Mouse (Mus musculus) left cerebral cortex, postnatal 36 days (tissue): Measurements from ENCODE around the gene Clint1. TPM values are rescaled to one million over a fixed set of nuclear protein-coding genes. Genes with fewer than 3 reads are reported as not detected.
A peak's percentile ranks its signal among the peaks of the same experiment; 100 is the strongest.

Experiments used
- DNase-seq, 2 experiments: peaks; one replicate each; pipeline ENCODE4 v3.0.0; 2021 to 2022; ENCODE audit warnings: low spot score in 2 of 2, mixed read lengths in 1 of 2
- intact Hi-C: fragments of 180-260 bp; cut with DNase I; formaldehyde crosslinking; loops from one replicate; pipeline ENCODE4 v1.15.1; 2025
- total RNA-seq, 2 experiments: library from RNA; stranded (reverse); gene quantifications; 2 replicates each; pipeline ENCODE4 v1.2.3; 2021

Clint1 gene
- total RNA-seq, 2 experiments from 2014 or later, result 48.6 to 55.2 TPM

DNA sequence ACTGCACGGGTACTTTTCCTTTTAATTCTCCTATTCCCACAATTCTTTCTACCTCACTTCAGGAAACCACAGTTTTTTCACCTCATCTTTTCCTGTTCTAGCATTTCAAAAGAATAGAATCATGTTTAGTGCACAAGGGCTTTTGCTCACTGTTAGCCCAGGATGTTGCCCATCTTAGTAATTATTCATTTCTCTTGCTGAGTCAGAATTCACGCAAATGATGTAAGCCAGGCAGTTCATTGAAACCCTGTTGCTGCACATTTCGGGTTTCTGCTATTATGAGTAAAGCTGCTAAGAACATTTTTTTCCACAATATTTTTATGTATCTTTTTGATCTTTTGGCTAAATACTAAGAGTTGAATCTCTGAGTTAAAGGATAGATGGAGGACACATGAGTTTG is 11.5 kb upstream of the Clint1 start:
- DNase-seq, result no peak
- intact Hi-C loops, result no loop called here

DNA sequence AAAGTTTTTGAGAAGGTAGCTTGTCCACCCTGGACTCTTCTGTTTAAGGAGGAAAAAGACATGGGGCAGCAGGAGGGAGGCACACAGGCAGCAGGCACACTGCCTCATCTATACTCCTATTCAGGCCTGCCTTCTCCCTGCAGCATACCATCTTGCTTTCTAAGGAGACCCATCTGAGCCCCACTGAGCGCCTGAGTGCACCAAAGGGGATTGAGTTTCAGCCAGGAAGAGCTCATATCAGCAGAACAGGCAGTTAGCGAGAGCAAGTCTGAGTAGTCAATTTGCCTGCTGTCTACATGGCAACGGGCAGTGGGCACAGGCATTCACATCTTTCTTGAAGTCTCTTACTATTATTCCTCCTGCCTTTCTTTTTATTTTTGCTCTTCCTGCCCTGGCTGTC is 5.8 kb upstream of the Clint1 start:
- DNase-seq, result no peak
- intact Hi-C loops, result no loop called here

DNA sequence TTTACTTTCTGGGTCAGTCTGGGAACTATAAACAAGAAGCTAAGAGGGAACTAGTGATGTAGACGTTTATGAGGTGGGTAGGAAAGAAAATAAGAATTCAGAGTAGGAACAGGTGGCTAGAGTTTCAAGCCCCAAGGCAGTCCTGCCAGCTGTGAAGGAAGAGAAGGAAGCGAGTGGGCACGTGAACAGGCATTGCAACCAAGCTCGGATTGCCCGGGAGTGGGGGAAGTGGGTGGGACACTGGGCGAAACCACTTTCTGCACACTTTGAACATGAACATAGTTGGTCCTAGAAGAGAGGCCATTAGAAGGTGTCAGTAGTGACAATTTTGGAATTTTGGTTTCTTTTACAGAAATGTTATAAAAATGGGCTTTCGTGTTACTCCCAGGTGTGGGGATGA is 4.3 kb upstream of the Clint1 start:
- intact Hi-C loops, result no loop called here

DNA sequence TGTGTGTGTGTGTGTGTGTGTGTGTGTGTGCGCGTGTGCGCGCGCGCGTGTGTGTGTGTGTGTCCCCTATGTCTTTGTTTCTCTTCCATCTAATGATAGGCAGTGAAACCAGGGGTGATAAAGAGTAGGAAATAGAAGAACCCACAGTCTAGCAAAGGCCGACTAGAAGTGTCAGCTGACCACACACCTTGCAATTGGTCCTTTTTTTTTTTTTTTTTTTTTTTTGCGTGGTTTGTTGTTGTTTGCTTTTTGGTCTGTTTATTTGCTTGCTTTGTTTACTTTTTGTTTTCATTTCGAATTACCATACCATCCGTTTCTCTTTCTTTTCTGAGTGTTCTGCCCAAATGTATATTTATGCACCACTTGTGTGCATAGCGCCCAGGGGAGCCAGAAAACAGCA is 3.6 kb upstream of the Clint1 start:
- intact Hi-C loops, result no loop called here
- DNase-seq, result no peak

More for the DNA sequence above, 4.3 kb upstream of the Clint1 start:
- no peak for DNase-seq

DNA sequence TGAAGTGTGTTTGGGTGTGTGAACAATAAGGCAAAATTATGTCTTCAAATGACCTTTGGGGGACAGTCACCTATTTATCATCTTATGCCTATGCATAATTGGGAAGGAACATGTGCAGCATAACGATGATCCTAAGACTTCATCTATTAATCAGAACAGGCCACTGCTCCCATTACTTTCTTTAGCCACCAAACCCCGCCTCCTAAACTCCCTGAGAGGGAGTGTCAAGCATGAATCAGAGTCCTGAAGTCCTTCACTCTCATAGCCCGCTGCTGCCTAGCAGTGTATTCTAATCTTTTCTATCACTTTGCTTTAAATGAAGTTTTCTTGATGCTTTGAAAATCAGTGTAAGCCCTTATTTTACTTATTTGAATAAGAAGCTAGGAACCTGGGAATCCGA is 2.6 kb upstream of the Clint1 start:
- DNase-seq, result no peak
- intact Hi-C loops, result no loop called here

DNA sequence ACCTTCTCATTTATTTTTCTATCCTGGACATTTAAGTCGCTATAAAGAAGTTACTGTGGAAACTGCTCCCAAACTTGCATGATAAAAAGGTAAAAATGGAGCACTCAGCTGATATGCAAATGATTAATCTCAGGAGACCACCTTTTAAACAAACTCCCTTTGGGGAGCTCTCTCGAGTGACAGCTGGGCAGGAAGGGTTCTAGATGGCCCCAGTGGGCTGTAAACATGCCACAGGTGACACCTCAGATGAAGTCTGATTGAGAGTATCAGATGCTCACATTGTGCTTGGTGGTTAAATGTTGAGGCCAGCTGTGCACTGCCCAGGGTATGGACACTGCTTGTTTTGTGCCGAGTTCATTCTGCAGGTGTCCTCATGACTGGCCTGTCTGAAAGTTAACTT is 2.0 kb upstream of the Clint1 start:
- intact Hi-C loops, result no loop called here

DNA sequence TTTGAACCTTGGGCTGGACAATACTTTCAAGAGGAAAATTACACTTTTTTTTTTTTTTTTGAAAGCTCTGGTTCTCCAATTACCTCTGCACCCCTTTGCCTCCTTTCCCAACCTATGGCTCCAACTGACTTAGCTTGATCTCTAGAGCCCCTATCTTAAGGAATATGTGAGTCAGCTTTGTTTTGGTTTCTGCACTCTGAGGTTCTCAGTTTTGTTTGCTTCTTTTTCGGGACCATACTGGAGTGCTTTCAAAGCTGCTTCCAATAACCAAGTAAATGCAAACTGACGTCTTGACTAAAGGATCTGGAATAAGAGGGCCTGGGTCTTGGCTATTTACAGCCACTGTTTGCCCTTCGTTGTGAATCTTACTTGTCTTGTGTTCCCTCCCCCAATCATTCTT is 1.5 kb upstream of the Clint1 start:
- intact Hi-C loops, result no loop called here
- no peak for DNase-seq

More for the DNA sequence above, 2.0 kb upstream of the Clint1 start:
- DNase-seq, result no peak

DNA sequence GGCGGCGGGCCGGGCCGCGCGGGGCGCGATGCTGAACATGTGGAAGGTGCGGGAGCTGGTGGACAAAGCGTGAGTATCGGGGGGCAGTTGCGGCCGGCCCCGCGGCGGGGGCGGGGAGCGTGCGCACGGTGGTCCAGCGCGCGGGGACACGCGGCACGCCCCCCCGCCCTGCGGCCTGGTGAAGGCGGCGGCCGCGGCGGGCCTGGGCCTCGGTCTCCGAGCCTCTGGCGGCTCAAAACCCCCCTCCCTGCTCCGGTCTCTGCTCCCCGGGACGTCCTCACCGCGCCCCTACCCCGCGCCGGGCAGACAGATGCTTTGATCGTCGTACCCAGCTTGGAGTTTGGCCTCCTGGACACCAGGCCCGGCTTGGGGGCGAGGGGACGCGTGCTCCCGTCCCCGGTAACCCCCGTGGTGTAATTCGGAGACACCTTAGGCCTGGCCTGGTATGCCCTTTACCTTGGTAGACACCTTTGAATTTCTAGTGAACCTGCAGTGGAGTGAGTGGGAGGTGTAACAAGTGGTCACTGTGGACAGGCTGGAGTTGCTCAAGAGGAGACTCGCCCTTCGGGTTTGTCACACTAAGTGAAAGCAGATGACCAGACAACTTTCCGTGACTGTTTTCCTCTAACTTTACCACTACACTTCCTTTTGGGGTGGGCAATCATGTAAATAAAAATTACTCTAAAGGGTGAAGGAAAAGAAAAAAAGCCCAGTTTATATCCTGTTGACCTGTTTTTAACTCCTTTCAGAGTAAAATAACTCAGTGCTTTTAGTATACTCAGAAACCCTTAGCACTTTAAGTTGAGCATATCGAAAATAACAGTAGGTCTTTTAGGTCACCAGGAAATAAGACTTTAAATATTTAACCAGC is 508 bp downstream of the Clint1 start:
- DNase-seq, result peak in 1 of 2 experiments; percentile 22
- intact Hi-C loops, result no loop called here

DNA sequence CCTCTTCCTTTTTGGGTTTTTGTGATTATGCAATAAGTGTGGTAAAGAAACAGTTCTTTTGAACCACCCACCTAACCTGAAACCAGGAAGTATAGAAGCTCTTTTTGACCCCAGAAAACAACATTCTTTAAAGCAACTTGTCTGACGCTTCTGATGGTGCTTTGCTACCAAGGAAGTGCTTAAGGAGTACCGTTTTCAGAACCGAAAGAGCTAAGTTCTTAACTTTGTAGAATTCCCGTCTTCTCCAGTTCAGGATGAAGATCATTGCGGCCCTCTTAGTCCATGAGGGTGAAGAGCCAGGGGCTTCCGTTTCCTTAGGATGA is 1.1 kb downstream of the Clint1 start:
- intact Hi-C loops, result no loop called here
- DNase-seq, result no peak

DNA sequence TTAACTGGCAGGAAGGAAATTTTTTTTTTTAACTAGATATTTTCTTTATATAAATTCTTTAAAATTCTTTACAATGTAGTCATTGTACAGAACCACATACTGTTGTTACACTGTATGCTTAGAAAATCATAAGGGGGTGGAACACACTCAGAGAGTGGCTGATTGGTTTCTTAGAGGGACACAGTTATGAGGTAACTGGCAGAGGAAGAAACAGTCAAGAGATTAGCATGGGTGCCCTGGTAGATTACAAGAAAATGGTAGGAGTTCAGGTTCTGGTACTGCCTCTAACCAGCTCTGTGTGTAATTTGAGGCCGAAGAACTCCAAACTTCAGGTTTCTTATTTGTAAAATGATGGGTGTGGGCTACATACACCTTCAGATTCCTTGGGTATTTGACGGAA is 2.1 kb downstream of the Clint1 start:
- intact Hi-C loops, result no loop called here
- DNase-seq, result no peak

DNA sequence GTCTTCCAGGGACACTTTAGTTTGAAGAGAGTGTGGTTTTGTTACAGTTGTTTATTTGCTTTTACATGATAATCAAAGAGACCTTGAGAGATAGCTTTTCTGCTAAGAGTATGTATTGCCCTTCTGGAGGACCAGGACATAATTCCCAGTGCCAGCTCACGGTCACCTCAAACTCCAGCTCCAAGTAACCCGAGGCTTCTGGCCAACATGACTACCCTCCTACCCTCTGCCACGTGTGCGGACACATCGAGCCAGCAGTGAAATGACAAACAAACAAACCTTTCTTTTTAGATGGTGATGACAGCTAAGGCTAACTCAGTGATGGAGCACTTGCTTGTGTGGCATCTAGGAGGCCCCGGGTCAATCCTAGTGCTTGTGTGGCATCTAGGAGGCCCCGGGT is 2.5 kb downstream of the Clint1 start:
- intact Hi-C loops, result no loop called here
- no peak for DNase-seq

DNA sequence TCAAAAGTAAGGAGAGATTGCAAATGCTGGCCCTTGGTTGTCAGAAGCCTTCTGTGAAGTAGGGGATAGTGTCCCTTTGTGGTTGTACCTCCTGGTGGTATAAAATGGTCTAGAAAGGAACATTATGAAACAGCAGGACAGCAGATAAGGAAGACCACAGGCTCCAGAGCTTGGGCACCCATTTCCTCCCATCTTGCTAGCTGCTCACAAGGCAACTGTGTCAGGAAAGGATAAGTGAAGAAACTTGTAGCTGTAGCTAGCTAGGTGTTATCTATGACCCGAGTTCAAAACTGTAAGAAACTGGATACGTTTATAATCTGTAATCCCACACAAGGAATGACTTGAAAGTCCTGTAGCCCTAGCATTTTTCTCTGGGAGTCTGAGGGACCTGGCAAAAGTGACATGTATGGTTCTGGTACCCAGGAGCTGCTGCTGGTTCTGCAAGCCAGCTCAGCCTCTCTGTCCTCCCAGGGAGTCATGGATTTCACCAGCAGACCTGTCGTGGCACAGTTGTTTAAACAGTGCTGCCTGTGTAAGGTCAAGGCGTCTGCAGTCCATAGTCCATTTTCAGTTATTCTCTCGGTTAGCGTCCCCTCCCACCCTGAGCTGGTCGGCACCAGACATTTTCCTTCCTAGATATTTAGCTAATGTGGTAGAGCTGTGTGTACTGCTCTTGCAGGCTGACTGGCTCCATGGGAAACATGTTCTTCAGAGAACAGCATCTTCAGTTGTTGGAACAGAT is 3.7 kb downstream of the Clint1 start:
- intact Hi-C loops, result no loop called here
- no peak for DNase-seq

DNA sequence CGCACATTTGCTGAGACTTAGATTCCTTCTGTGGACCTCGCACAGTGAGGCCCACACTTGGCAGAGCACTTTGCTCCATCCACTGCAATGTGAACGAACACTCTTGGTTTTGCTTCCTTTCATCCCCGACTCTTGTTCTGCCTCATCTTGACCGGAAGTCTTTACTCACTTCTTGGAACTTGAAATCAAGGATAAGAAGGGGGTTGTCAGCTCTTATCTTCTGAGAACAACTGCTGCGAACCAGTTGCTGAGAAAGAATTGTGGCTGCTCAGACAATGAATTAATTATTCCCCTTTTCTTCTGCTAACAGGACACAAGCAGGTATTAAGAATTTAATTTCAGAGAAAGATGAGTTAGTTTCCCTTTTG is 4.3 kb downstream of the Clint1 start:
- no peak for DNase-seq
- intact Hi-C loops, result no loop called here

DNA sequence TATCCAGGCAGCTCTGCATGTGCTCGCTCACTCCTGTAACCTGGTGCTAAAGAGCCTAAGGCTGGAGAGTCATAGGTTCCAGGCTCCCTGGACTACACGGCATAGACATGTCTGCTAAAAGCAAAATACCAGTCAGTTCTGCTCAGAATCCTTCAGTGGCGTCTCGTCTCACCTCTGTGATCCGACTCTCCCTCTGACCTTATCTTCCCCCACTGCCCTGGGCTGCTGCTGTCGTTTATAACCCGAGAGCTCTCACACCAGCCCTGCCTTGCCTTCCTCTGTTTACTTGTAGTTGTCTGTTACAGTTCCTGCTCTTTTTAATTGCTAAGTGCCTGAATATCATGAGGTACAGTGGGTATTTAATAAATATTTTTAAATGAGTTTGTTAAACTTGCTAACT is 9.5 kb downstream of the Clint1 start:
- intact Hi-C loops, result no loop called here
- DNase-seq, result no peak

DNA sequence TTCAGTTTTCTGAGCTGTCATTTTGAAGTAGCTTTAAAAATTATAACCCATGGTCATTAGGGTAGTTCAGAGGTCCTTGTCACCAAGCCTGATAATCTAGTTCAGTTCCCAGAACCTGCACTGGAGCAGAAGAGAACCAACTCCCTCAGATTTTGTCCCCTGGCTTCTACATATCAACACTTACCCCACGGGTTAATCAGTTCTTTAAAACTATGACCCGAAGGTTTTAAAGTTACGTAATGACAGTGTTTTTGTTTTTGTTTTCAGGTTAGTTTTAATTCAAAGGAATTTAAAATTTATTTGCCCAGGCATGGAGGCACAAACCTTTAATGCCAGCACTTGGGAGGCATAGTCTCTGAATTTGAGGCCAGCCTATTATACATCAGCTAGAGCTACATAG is 12.6 kb downstream of the Clint1 start:
- intact Hi-C loops, result no loop called here
- no peak for DNase-seq

DNA sequence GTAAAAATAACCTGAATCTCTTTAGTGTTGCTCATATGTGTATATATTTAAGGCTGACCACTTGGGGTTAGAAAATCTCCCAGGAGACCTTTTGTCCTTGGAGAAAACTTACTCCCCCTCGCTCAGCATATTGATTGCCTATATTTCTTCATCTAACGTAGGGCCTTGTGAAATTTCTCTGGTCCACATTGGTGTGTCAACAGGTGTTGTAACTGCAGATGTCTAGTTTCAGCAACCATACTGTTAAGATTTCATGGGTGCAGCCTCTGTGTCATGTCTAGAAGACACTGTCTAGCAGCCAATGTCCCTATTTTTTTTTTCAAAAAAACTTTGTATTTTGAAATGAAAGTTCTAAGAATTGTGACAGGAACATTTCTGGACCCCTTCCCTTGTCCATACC is 14.0 kb downstream of the Clint1 start:
- no peak for DNase-seq
- intact Hi-C loops, result no loop called here

DNA sequence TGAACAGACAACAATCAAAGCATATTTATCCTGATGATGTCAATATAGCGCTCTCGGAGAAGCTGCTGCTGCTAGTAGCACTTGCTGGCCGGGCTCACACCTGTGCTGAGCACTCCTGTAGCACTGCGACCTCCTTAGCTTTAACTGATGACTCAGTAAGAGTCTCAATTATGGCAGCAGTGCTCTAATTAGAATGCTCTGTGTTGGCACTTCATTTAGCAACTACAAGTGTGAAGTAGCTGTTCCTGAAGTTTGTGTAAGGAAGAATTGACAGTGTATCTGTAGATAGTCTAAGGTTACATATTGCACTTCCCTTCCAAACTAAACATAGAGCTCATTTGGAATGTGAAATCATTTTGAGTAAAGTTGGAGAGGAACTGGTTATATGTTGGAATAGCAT is 14.7 kb downstream of the Clint1 start:
- no peak for DNase-seq
- intact Hi-C loops, result no loop called here

DNA sequence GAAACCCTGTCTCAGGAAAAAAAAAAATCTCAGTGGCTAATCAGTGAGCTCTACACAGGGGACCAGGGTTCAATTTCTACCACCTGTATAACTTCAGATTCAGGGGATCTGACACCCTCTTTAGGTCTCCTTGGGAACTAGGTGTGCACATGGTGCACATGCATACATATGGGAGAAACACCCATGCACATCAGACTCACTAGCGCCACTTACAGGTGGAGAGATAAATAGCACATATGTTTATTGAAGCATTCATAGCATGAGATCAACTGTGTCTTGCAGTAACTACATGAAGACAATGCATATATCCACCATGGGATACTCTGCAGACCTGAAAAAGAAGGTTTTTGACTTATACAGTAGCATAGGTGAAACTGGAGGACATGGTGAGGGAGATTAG is 21.8 kb downstream of the Clint1 start:
- no peak for DNase-seq
- intact Hi-C loops, result no loop called here

DNA sequence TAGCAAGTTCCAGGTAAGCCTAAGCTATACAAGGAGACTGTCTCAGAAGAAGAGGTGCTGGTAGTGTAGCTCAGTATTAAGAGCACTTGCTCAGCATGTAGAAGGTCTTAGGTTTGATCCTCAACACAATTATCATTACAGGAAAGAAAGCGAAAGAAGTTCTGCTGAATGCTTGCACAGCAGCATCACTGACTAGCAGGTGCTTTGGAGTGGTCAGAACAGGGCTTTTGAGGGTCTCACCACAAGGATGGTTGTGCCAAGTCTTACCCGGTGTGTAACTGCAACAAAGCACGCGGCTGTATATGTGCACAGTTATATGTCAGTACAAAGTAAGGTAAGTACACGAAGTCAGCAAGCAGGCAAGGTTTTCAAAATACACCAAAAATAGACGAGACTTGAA is 22.4 kb downstream of the Clint1 start:
- no peak for DNase-seq
- intact Hi-C loops, result no loop called here

DNA sequence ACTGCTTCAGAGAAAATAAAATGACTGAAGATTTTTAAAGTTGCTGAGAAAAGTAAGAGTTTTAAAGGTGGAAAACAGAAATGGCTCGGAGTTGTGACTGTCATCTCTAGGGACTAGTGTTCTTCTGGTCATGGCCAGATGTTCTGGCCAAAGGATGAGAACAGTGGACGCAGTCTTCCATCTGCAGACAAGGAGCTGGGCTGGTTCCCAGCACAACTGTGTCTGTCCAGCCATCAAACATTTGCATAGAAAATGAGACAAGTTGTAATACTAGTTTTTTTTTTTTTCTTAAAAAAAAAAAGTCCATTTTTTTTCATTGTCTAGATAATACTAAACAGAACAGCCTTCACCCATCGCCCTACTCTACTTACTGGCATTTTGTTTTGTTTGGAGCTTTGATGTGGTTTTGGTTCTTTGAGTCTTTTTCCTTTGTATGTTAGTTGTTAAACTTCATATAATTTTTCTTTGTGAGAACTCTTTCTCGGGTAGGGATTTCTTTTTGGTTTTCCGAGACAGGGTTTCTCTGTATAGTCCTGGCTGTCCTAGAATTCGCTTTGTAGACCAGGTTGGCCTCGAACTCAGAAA is 23.6 kb downstream of the Clint1 start:
- intact Hi-C loops, result no loop called here
- DNase-seq, result no peak

DNA sequence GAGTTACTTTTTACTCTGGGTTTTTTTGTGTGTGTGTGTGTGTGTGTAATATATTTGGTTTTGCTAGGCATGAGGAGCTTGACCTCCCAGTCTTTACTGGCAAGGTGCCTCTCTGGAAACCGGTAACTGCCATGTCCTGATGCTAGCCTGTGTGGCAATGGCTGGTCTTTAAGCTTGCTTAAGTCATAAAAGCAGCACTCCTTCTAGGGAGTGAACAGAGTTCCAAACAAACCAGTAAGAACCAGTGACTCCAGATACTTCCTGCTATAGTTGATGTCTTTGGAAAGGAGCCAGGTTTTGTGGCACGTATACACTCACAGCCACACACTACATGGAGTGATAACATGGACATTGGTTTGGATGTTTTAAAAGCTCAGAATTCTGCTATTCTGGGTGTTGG is 24.2 kb downstream of the Clint1 start:
- intact Hi-C loops, result no loop called here
- DNase-seq, result no peak
